Mouse (Mus musculus) lung, postnatal 4 days (tissue): ENCODE data around the gene Kdm7a.

Experiments used
- DNase-seq, 2 experiments: peaks; one replicate each; pipeline ENCODE4 v3.0.0; 2021

Gene Kdm7a

GRCm38 (mm10) chr6:39205650-39206580, 674 bp downstream of the Kdm7a start:
- DNase-seq: peak; percentile 60 to 65

DNA sequence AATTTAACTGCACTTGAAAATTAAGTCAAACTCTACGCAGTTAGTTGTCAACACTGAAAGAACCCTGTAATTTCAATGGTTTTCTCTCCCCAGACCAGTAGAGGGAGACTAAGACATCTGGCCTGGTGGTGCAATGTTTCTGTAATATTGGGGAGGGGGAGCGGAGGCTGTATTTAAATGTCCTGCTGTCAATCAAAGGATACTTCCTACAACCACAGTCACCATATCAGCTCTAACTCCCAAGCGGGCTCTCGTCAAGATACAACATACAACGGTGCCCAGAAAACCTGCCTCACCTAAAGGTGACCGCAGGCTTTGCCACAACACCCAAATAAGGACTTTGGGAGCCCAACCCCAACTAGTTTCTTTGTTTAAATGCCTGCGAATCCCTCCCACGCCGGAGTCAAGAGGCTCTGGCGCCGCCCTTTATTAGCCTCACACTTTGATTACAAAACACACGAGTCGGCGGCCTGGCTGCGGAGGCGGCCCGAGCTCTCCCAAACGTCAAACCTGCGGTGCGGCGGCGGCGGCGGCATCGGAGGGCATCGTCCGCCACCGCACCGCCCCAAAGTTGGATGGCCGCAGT, 1.4 kb downstream of the Kdm7a start:
- DNase-seq: peak; percentile 87 to 90

- no peak for DNase-seq
These were observed 2.1 kb downstream of the Kdm7a start for GRCm38 (mm10) chr6:39204444-39204843.

DNA sequence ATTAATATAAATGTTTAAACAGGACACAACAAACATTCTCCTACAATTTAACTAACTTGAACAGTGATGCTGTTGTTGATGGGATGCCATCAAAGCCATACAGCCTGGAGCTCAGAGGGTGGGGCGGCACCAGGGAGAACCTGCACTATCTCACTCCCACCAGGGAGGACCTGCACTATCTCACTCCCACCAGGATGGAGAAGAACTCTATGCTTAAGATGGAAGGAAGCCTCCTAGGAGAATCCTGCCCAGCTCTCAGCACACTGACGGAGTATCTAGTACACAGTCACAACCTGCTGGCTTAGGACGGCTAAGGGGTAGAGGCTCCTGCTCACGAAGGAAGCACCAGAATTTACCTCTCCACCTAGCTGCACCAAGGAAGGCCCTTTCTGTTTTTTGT, 3.4 kb downstream of the Kdm7a start:
- no peak for DNase-seq

- DNase-seq: no peak
These were observed 13.6 kb downstream of the Kdm7a start for GRCm38 (mm10) chr6:39193006-39193405.

GRCm38 (mm10) chr6:39191518-39191917, 15.1 kb downstream of the Kdm7a start:
- no peak for DNase-seq

DNA sequence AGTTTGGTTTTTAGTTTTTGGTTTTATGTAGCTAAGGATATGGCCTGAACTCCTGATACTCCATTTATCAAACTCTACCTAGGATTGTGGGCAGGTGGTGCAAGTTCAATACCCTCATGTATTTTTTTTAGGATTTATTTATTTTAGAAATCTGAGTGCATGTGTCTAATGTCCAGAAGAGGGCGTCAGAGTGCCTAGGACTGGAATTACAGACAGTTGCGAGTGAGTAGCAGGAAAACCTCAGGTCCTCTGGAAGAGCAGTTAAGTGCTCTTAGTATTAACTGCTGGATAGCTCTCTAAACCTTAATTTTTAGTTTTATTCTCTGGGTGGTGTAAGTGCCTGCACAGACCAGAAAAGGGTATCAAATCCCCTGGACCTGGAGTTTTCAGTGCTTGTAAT, 19.4 kb downstream of the Kdm7a start:
- no peak for DNase-seq

GRCm38 (mm10) chr6:39169089-39169488, 37.5 kb downstream of the Kdm7a start:
- no peak for DNase-seq

DNA sequence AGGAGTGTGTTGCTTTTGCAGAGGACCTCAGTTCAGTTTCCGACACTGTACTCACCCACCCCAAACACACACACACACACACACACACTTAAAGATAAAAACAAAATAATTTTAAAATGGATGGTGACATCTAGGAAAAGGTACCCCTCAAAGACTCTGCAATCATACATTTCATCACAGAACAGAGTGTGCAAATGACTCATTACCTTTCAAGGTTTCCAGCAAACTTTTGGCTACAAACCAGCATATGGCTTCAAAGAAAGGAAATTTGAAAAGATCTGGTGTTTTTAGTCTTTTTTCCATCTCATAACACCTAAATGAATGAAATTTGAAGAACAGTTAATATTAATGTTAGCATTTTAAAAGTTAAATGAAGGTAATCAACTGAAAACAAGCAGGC, 41.7 kb downstream of the Kdm7a start:
- DNase-seq: no peak

GRCm38 (mm10) chr6:39161975-39162374, 44.6 kb downstream of the Kdm7a start:
- no peak for DNase-seq

DNA sequence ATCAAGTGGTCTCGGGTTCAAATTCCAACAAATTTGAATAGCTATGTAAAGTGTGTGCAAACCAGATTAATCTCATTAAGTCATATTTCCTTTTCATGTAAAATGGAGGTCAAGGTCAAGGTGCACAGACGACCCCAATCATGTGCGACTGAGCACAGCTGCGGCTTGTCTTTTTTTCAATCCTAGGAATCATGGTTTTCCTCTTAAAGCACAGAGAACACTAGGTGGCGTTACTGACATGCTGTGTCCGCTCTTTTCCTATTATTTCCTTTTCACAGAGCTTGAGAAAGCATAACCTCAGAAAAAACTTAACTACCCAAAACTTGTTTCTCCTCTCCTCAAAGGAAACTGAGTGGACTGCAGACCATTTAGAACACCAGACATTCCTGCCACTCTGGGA, 60.5 kb downstream of the Kdm7a start:
- no peak for DNase-seq

DNA sequence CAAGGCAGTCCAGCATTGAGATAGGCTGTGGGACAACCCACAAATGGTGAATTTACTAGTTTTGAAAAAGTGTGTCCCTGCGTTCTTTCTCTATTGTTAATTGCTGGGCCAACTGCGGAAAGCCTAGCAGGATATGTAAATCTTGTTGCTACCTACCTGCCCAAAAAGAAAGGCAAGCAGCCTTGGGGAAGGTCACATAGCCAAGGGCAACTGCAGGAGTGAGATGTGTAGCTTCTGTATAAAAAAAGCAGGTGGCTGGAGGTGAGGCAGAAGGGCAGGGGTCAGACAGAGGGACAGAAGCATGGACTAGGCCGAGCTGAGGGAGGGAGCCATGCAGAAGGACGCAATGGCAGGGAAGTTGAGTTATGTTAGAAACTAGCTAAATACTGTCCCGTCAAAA, 74.0 kb downstream of the Kdm7a start:
- no peak for DNase-seq

GRCm38 (mm10) chr6:39131480-39131879, 75.1 kb downstream of the Kdm7a start:
- no peak for DNase-seq

- DNase-seq: no peak
These were observed 81.9 kb downstream of the Kdm7a start for GRCm38 (mm10) chr6:39124719-39125118.

- DNase-seq: no peak
These were observed 85.9 kb downstream of the Kdm7a start for GRCm38 (mm10) chr6:39120685-39121084.

DNA sequence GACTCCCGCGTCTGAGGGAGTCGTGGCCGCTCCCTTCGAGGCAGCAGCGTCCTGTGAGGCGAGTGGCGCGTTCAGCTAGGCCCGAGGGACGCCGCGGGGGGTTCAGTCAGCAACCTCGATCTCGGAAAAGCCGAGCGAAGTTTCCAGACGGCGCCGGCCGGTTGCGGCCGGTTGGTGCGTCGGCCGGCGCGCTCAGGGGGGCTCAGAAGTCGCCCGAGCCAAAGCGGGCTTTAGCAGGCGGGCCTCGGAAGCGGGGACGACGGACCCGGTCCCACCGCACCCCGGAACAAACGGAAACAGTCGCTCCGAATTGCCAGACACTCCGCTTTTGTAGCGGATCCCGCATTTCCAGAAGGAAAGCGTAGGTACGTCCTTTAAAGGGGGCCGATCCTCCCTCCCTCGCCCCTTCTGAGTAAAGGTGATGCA, 88.1 kb downstream of the Kdm7a start:
- no peak for DNase-seq

GRCm38 (mm10) chr6:39117584-39118455, 88.8 kb downstream of the Kdm7a start, which contains the start of gene Parp12:
Parp12 (minus strand) TSS chr6:39118349.
- peak; percentile 88 to 92 for DNase-seq

GRCm38 (mm10) chr6:39115438-39115837, 91.2 kb downstream of the Kdm7a start:
- no peak for DNase-seq

DNA sequence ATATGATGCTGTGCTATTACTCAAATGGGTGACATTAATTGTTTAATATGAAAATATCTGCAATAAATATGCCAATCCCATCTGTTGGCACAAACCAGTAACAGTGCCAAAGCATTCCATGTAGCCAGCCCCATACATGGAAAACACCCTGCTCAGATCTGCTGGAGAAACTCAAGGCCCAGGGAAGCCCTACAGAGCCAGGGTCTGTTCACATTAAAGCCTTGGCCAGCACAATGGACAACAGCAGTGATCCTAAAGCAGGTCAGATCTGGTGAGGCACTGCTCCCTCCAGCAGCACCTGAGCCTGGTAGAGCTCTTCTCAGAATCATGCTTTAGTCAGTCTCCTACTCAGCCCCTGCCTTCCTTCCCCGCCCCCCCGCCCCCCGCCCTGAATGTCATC, 93.4 kb downstream of the Kdm7a start:
- no peak for DNase-seq

GRCm38 (mm10) chr6:39112701-39113100, 93.9 kb downstream of the Kdm7a start:
- no peak for DNase-seq

GRCm38 (mm10) chr6:39106812-39107211, 99.8 kb downstream of the Kdm7a start:
- no peak for DNase-seq

DNA sequence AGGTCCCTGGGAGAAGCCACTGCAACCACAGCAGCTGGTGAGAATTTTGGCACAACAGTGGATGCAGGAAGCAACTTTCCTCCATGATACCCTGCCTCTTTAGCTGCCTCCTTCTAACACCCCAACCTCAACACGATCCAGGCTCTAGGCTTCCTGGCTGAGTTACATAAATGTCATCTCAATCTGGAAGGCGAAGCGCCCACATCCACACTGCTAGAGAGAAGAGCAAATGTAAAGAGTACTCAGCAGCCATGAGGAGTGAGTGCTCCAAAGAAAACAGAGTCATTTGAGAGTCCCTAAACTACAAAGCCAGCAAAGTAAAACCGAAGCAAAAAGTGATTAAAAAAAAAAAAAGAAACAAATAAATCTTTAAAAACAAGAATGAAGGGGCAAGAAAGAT, 102.0 kb downstream of the Kdm7a start:
- no peak for DNase-seq
